Mouse (Mus musculus) gastrocnemius, adult 2 months (tissue): Measurements from ENCODE around the gene Ptpre. TPM values are rescaled to one million over a fixed set of nuclear protein-coding genes. Genes with fewer than 3 reads are reported as not detected.

Experiments
- DNase-seq: peaks from one replicate; pipeline ENCODE4 v3.0.0; 2022
- H3K27ac ChIP-seq: fragments of 200-600 bp; 2 replicates; pipeline ENCODE4 v1.8.1; 2022; ENCODE audit warnings: mild to moderate bottlenecking
- H3K4me3 ChIP-seq: fragments of 200-600 bp; 2 replicates; pipeline ENCODE4 v1.8.1; 2022; ENCODE audit warnings: mild to moderate bottlenecking, moderate library complexity
- CTCF ChIP-seq: fragments of 200-600 bp; IDR thresholded peaks from 2 replicates; pipeline ENCODE4 v1.8.1; 2022; ENCODE audit warnings: antibody characterized with exemption, mild to moderate bottlenecking, moderate library complexity
- intact Hi-C: fragments of 180-260 bp; cut with DNase I; formaldehyde crosslinking; loops from one replicate; pipeline ENCODE4 v1.15.1; 2025
- total RNA-seq, 2 experiments: library from RNA; stranded (reverse); gene quantifications; 2 replicates each; pipeline ENCODE4 v1.2.3; 2021

Ptpre gene
- total RNA-seq, 2 experiments from 2014 or later = 1.2 to 1.6 TPM

DNA sequence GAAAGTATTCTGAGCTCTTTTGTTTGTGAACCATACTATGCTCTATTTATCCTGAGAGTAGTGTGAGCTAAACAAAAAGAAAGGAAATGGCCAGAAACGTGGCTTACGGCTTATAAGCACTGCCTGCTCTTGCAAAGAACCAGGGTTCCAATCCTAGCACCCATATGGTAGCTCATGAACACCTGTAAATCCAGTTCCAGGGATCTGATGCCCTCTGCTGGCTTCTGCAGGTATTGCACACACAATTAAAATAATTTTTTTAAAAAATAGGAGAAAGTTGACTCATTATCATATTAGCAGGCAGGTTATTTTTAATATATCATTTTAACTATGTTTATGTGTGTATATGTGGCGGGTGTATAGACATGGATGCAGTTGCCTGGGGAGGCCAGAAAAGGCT is 87.6 kb downstream of the Ptpre start:
- no peak for DNase-seq
- H3K27ac ChIP-seq = no peak overlapping the region
- no peak overlapping the region for H3K4me3 ChIP-seq
- peak; percentile 81 for TF ChIP-seq CTCF
- intact Hi-C loops = loop anchor here (2.0 kb wide), 1 partner anchor 88 kb away; the partner anchor contains the start of gene Ptpre

DNA sequence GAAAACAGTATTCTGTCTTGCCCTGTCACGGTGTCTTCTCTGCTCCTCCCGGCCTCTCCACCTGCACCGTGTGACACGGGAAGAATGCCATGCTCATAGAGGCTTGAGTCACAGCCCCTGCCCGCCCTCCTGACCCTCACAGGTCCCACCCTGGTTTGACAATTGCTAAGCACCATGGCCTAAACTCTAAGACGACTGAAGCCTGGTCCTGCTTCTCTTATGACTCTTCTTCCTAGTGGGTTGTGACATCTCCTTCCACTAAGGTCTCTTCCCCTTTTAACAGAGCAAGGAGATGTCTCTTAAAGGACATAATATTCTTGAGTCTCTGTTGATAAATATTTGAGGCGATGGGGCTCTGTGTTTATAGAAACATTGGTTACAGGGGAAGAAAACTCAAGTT is 91.1 kb downstream of the Ptpre start:
- intact Hi-C loops = no loop called here
- Histone ChIP-seq H3K4me3 (no peak overlapping the region), H3K27ac (no peak overlapping the region)
- no peak for TF ChIP-seq CTCF
- DNase-seq = no peak

DNA sequence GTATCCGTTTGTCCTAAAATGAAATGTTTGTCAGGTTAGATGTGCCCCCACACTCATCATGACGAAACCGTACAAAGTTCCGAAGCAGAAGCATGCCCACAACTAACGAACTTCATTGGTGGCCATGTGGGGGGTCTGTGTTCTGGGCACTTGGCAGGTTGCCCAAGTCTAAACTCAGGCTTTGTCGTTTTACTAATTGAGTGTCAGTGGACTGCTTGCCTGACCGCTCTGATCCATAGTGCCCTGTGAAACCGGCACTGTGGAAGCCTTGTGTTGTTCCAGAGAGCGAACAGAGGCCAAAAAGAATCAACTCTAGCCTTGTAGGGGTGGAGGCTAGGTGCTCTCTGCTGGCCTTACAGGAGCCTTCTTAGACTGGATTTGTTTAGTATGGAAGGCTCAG is 91.7 kb downstream of the Ptpre start:
- Histone ChIP-seq H3K27ac (no peak overlapping the region), H3K4me3 (no peak overlapping the region)
- intact Hi-C loops = no loop called here
- no peak for TF ChIP-seq CTCF
- no peak for DNase-seq

DNA sequence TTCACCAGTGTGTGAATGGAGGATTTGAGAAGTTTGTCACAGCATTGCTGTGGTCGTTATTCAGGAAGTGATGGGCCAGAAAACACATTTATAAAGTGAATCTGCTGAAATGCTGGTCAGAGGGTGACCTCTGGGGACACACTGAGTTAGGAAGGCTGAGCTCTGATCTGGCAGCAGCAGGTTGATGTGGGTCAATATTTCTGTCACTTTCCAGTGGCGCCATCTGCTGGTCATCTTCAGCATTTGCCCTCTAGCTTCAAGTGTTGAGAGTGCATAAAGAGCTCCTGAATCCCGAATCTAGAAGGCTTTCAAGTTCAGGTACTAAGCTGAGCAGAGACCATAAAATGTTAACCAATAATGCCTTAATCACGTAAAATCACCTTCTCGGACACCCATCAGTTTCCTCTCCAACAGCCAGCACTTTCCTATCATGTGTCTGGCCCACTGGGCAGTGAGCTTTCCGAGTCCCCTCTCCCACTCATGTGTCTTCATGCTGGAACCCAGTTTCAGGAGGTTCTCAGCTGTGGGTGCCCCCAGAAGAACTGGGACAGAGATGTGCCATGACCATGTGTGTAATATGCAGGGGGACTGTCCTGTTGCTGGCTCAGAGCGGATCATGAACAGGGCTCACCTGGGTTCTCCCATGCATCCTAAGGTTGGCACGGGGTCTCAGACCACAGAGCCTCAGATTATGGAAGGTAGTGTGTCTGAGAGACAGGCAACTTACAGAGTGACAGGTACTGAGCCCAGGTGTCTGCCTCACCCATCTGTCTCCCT is 94.7 kb downstream of the Ptpre start:
- intact Hi-C loops = loop anchor here (2.0 to 10.0 kb wide), 2 partner anchors 95 to 227 kb away; partner anchors contain the start of gene Ptpre

DNA sequence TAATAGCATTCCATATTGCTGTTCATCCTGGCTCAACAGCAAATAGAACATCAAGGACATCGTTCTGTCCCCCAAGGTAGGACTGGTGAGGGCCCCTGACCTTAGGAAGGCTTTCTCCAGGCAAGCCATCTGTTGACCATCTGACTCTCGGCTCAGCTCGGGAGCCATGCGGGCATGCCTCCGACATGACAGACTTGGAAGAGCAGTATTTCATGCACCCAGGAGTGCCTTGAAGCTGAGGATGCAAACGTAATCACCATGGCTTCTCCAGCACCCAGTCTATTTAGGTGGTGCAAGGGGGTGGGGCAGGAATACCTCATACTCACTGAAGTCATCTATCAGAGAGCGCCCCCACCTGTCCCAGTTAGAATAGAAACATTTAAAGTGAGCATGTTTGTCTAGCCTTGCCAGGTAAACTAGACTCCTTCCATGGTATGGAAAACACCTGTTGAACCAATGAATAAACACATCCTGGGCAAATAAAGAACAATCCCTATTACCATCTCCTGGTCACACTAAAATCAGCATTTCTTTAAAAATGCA is 95.5 kb downstream of the Ptpre start:
- DNase-seq = no peak
- H3K27ac ChIP-seq = no peak overlapping the region
- no peak for TF ChIP-seq CTCF
- H3K4me3 ChIP-seq = no peak overlapping the region
- intact Hi-C loops = loop anchor here (2.0 to 10.0 kb wide), 2 partner anchors 96 to 228 kb away; partner anchors contain the start of gene Ptpre

More for the DNA sequence above, 94.7 kb downstream of the Ptpre start:
- peak; percentile 91 for TF ChIP-seq CTCF
- peak; percentile 81 for DNase-seq
- Histone ChIP-seq H3K27ac (no peak overlapping the region), H3K4me3 (no peak overlapping the region)

DNA sequence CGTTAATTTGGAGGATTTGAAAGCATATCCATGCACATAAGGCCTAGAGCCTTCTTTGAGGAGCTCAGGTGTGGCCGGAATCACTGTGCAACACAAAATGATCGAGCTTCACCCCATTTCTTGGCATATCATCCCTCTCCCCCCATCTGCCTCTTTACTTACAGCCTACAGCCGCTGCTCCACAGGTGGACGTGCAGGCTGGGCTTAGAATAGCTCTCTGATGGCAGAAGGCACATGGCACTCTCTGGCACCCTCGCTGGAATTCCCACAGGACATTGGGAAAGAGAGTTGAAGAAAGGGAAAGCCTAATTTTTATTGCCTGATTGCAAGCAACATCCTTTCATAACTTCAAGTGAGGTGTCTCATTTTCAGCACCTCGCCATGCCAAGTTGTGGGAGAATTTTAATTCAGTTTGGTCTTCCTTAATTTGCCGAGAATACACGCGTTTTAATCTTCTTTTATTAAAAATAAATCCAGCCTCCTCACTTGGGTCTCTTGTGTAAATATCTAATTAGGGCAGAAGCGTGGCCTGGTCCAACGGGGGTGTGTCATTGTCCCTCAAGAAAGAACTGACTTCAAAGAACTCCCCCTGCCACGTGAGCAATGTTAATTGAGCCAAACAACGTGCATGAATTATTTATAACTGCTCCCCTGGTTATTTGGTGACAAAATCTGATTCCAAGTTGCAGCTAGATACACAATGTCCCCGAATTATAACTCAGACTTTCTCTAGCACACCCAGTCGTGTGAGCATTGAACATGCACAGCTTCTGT is 97.8 kb downstream of the Ptpre start:
- DNase-seq = no peak

DNA sequence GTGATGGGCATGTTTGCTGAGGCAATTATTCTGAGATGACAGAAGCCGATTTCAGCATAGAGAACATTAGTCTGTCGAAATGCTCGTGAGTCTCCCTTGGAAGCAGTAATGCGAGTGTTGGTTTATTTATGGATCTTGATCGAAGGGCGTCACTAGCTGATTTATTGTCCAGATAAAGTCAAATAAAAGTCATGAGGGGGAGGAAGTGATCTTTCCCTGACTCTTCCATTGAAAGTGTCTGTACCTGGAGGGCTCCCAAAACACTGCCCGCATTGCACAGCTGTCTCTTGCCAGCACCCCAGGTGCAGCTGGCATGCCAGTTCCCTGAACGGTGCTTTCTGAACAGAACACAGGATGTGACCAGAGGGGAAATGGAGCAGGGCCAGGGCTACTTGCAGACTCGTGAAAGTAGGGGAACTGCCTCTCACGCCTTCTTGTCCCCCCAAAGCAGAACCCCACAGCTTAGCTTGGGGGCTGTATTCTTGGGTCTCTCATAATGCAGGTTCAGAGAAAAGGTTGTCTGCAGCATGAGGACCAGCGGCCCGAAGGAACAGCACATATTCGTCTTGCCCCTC is 100.2 kb downstream of the Ptpre start:
- no peak for DNase-seq
- intact Hi-C loops = loop anchor here (10.0 kb wide), 1 partner anchor 233 kb away; no protein-coding TSS in a partner anchor
- Histone ChIP-seq H3K4me3 (no peak overlapping the region), H3K27ac (no peak overlapping the region)
- TF ChIP-seq CTCF = no peak

More for the DNA sequence above, 97.8 kb downstream of the Ptpre start:
- Histone ChIP-seq H3K27ac (no peak overlapping the region), H3K4me3 (no peak overlapping the region)
- no peak for TF ChIP-seq CTCF
- intact Hi-C loops = loop anchor here (10.0 kb wide), 1 partner anchor 230 kb away; no protein-coding TSS in a partner anchor

DNA sequence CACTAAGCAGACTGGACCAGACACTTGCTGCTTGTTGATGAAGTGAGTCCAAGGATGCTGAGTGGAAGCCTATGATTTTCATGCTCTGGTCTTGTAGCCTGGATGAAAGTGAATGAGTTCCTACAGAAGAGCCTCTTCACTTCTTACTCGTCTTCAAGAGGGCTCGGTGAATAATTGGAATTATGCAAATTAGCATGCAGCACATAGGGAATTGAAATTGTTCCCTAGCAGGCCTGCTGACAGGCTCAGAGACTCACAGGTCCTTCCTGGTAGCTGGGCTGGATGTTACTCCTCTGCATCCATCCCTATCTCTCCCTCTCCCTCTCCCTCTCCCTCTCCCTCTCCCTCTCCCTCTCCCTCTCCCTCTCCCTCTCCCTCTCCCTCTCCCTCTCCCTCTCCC is 102.1 kb downstream of the Ptpre start:
- no peak overlapping the region for H3K4me3 ChIP-seq
- intact Hi-C loops = loop anchor here (10.0 kb wide), 1 partner anchor 235 kb away; no protein-coding TSS in a partner anchor
- no peak overlapping the region for H3K27ac ChIP-seq
- no peak for TF ChIP-seq CTCF
- DNase-seq = no peak

DNA sequence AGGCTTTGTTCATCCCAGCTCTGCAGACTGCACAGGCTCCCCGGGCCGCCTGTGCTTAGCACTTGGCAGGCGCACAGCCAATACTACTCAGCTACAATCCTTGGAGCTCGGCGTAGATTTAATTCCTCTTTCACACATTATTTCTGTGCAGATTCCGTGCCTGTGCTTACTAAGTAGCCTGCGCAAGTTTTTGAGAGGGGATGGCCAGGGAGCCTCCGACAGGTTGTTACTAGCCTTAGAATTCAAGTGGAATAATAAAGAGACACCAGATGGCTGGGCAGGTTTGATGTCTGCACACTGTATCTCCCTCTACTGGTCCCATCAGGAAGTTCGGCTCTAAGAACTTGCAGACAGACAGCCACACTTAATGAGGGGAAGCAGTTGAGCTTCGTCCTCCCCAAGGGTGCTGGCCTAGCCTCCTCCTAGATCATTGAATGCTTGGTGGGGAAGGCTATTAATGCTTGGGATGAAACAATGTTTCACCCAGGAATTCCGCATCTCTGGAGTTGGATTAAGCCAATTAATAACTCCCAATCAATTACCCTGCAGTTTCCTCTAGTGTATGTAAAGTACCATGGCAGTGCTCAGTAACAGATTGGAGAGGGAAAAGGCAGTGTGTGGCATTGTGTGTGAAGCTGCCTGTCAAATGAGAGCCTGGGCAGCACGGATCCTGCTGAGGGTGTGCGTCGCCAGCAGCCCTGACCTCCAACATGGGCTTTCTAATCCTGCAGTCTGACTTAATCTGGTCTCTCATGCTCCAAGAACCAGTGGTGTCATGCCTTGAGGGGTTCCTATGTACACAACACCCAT is 104.6 kb downstream of the Ptpre start:
- intact Hi-C loops = no loop called here
- peak; percentile 69 for TF ChIP-seq CTCF
- DNase-seq = no peak
- peak overlapping the region; percentile 28; the same call in 1 of the 2 replicates for H3K4me3 ChIP-seq
- H3K27ac ChIP-seq = no peak overlapping the region

DNA sequence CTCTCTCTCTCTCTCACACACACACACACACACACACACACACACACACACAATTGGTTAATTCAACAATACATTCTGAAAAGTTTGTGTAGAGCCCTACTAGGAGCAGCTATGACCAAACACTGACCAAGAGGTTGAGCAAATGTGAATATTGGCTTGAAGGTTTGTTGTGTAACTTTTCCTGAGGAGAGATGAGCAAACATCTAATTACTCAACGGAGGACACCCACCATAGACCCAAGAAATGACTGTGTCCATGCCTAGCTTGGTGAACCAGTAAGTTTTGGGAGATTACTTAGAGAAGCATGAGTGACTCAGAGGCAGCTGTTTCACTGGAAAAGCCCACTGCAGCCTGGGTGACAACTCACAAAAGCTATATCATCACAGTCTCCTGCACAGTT is 107.2 kb downstream of the Ptpre start:
- no peak overlapping the region for H3K4me3 ChIP-seq
- no peak overlapping the region for H3K27ac ChIP-seq
- intact Hi-C loops = no loop called here
- DNase-seq = no peak
- TF ChIP-seq CTCF = no peak

DNA sequence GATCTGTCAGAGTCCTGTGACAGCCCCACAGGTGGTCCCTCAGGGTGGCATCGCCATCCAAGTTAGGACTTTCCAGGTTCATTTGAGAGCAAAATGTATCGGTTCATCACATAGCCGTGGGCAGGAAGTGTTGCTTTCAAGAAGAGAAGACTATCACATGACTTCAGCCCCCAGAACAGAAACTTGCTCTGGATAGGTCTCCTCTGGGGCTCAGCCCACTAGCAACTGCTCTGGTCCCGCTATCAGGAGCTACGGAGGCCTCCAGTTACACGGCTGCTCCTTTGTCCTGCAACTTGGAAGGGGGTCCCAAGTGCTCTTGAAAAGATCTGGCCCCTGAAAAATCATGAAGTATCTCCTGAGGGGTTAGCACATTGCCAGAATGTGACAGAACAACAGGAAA is 109.7 kb downstream of the Ptpre start:
- Histone ChIP-seq H3K4me3 (no peak overlapping the region), H3K27ac (no peak overlapping the region)
- TF ChIP-seq CTCF = no peak
- no peak for DNase-seq
- intact Hi-C loops = no loop called here

DNA sequence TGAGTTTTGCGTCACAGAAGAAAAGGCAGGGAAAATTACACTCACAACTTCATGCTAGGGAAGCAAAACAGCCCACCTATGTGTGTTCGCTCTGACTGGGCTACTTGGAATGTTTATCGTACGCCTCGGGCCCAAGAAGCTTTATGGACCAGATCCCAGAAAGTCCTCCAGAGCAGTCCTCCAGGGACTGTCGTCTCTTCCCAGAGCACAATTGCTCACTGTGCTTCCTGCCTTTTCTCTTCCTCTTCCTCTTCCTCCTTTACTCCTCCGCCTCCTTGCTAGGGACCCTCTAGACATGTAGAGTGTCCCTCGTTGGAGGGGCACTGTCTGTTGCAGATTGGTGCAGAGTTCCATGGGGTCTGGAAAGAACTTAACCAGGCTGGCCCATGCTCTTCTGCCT is 111.5 kb downstream of the Ptpre start:
- no peak for TF ChIP-seq CTCF
- Histone ChIP-seq H3K4me3 (no peak overlapping the region), H3K27ac (peak overlapping the region; percentile 54)
- intact Hi-C loops = no loop called here
- DNase-seq = no peak
